Mouse (Mus musculus): Measurements from ENCODE around the gene Btk. TPM values are rescaled to one million over a fixed set of nuclear protein-coding genes. Genes with fewer than 3 reads are reported as not detected.
"Not testable (repeated sequence)": the region's sequence is repeated elsewhere in the genome, so short reads cannot be mapped to it uniquely, and the experiment has no call there.

Btk gene
- total RNA-seq, 1 experiment from 2014 or later = 79.2 TPM

GRCm38 (mm10) chrX:134586447-134586846, 3.1 kb upstream of the Btk start:
- ATAC-seq (replicated peaks in 1 of 2; ENCODE audit: insufficient read depth in 1 of 2, low FRiP score in 2 of 2, low TSS enrichment in 1 of 2, low read depth in 1 of 2, poor library complexity in 2 of 2, severe bottlenecking in 2 of 2) = no peak

- peak; percentile 85 to 92 for ATAC-seq (replicated peaks in 1 of 2; ENCODE audit: insufficient read depth in 1 of 2, low FRiP score in 2 of 2, low TSS enrichment in 1 of 2, low read depth in 1 of 2, poor library complexity in 2 of 2, severe bottlenecking in 2 of 2)
Observed at GRCm38 (mm10) chrX:134585103-134586002, 2.0 kb upstream of the Btk start, which contains the start of gene Rpl36a. Gene Rpl36a (plus strand): TSS chrX:134585654.

GRCm38 (mm10) chrX:134582270-134582669, 1.1 kb downstream of the Btk start:
- no peak for ATAC-seq (replicated peaks in 1 of 2; ENCODE audit: insufficient read depth in 1 of 2, low FRiP score in 2 of 2, low TSS enrichment in 1 of 2, low read depth in 1 of 2, poor library complexity in 2 of 2, severe bottlenecking in 2 of 2)

GRCm38 (mm10) chrX:134580528-134581305, 2.7 kb downstream of the Btk start:
- no peak for ATAC-seq (replicated peaks in 1 of 2; ENCODE audit: insufficient read depth in 1 of 2, low FRiP score in 2 of 2, low TSS enrichment in 1 of 2, low read depth in 1 of 2, poor library complexity in 2 of 2, severe bottlenecking in 2 of 2)

GRCm38 (mm10) chrX:134577896-134578295, 5.5 kb downstream of the Btk start:
- ATAC-seq (replicated peaks in 1 of 2; ENCODE audit: insufficient read depth in 1 of 2, low FRiP score in 2 of 2, low TSS enrichment in 1 of 2, low read depth in 1 of 2, poor library complexity in 2 of 2, severe bottlenecking in 2 of 2) = no peak

GRCm38 (mm10) chrX:134566536-134567222, 16.7 kb downstream of the Btk start:
- ATAC-seq (replicated peaks in 1 of 2; ENCODE audit: insufficient read depth in 1 of 2, low FRiP score in 2 of 2, low TSS enrichment in 1 of 2, low read depth in 1 of 2, poor library complexity in 2 of 2, severe bottlenecking in 2 of 2) = no peak; a peak in 1 of 4 replicates

- peak in 1 of 2 experiments; percentile 32; a peak in 1 of 4 replicates for ATAC-seq (replicated peaks in 1 of 2; ENCODE audit: insufficient read depth in 1 of 2, low FRiP score in 2 of 2, low TSS enrichment in 1 of 2, low read depth in 1 of 2, poor library complexity in 2 of 2, severe bottlenecking in 2 of 2)
Observed at GRCm38 (mm10) chrX:134564326-134564725, 19.0 kb downstream of the Btk start.

- no peak for ATAC-seq (replicated peaks in 1 of 2; ENCODE audit: insufficient read depth in 1 of 2, low FRiP score in 2 of 2, low TSS enrichment in 1 of 2, low read depth in 1 of 2, poor library complexity in 2 of 2, severe bottlenecking in 2 of 2)
Observed at GRCm38 (mm10) chrX:134554425-134554824, 28.9 kb downstream of the Btk start.

- ATAC-seq (replicated peaks in 1 of 2; ENCODE audit: insufficient read depth in 1 of 2, low FRiP score in 2 of 2, low TSS enrichment in 1 of 2, low read depth in 1 of 2, poor library complexity in 2 of 2, severe bottlenecking in 2 of 2) = no peak
Observed at GRCm38 (mm10) chrX:134553326-134553725, 30.0 kb downstream of the Btk start.

GRCm38 (mm10) chrX:134550903-134551302, 32.5 kb downstream of the Btk start:
- peak in 1 of 2 experiments; percentile 32; a peak in 1 of 4 replicates for ATAC-seq (replicated peaks in 1 of 2; ENCODE audit: insufficient read depth in 1 of 2, low FRiP score in 2 of 2, low TSS enrichment in 1 of 2, low read depth in 1 of 2, poor library complexity in 2 of 2, severe bottlenecking in 2 of 2)

- ATAC-seq (replicated peaks in 1 of 2; ENCODE audit: insufficient read depth in 1 of 2, low FRiP score in 2 of 2, low TSS enrichment in 1 of 2, low read depth in 1 of 2, poor library complexity in 2 of 2, severe bottlenecking in 2 of 2) = no peak
Observed at GRCm38 (mm10) chrX:134547330-134547729, 36.0 kb downstream of the Btk start.

GRCm38 (mm10) chrX:134541955-134542308, 41.4 kb downstream of the Btk start:
- ATAC-seq (replicated peaks in 1 of 2; ENCODE audit: insufficient read depth in 1 of 2, low FRiP score in 2 of 2, low TSS enrichment in 1 of 2, low read depth in 1 of 2, poor library complexity in 2 of 2, severe bottlenecking in 2 of 2) = no peak

GRCm38 (mm10) chrX:134541145-134541954, 42.0 kb downstream of the Btk start, which contains the start of gene Timm8a1:
Gene Timm8a1 (minus strand): TSS chrX:134541865.
- ATAC-seq (replicated peaks in 1 of 2; ENCODE audit: insufficient read depth in 1 of 2, low FRiP score in 2 of 2, low TSS enrichment in 1 of 2, low read depth in 1 of 2, poor library complexity in 2 of 2, severe bottlenecking in 2 of 2) = peak; percentile 63 to 84

- ATAC-seq (replicated peaks in 1 of 2; ENCODE audit: insufficient read depth in 1 of 2, low FRiP score in 2 of 2, low TSS enrichment in 1 of 2, low read depth in 1 of 2, poor library complexity in 2 of 2, severe bottlenecking in 2 of 2) = peak; percentile 30 to 43; a peak in 2 of 4 replicates
Observed at GRCm38 (mm10) chrX:134540414-134541135, 42.8 kb downstream of the Btk start.

- ATAC-seq (replicated peaks in 1 of 2; ENCODE audit: insufficient read depth in 1 of 2, low FRiP score in 2 of 2, low TSS enrichment in 1 of 2, low read depth in 1 of 2, poor library complexity in 2 of 2, severe bottlenecking in 2 of 2) = not testable (repeated sequence)
Observed at GRCm38 (mm10) chrX:134539795-134540194, 43.6 kb downstream of the Btk start.

GRCm38 (mm10) chrX:134533346-134533745, 50.0 kb downstream of the Btk start:
- no peak for ATAC-seq (replicated peaks in 1 of 2; ENCODE audit: insufficient read depth in 1 of 2, low FRiP score in 2 of 2, low TSS enrichment in 1 of 2, low read depth in 1 of 2, poor library complexity in 2 of 2, severe bottlenecking in 2 of 2)

Data from hematopoietic stem cell, adult 5-6 weeks (primary cell).